Comparison of ENCODE assay signal across 20 mouse cellular contexts in genomic region chr6:31289234-31289486, GRCm38 (mm10).
DNase-seq lines count a peak whose midpoint lies in the region; ATAC-seq and TF ChIP-seq lines count a peak whose summit lies in the region.
"Had no signal": no experiment of that assay in that cellular context is flagged by ENCODE, and none has a peak within 500 bp of the region (broad histone marks: within the 10 kb centered on the region; RNA-seq: fewer than 3 reads in every experiment).

No protein-coding gene starts in this region.

- 32% methylated on average over 4 of the region's 4 CpGs for WGBS in cerebellum, adult 2 months
- WGBS in heart, embryonic 13.5 days: 84% methylated on average over 4 of the region's 4 CpGs

- no peaks in the 10 kb centered on the region for H3K9me3 ChIP-seq in heart, embryonic 13.5 days
- H3K9me3 ChIP-seq: G1E; hindbrain, embryonic 12.5 days; liver, embryonic 15.5 days; midbrain, embryonic 13.5 days had no signal

- intact Hi-C loops in heart, postnatal 25 days (cut with DNase I): no loop called here
- intact Hi-C loops in left cerebral cortex, adult 2 months (cut with DNase I): loop anchor here (2.0 kb wide), 1 partner anchor 30 kb away; no protein-coding TSS in a partner anchor
- intact Hi-C loops in left cerebral cortex, postnatal 10 days (cut with DNase I): no loop called here

- TF ChIP-seq POLR2A in cerebellum, adult 2 months (IDR thresholded peaks at IDR 0.05; ENCODE audit: borderline replicate concordance, insufficient read depth, low read length): no peak
- no peak for TF ChIP-seq POLR2A in cortical plate, adult 2 months (IDR thresholded peaks at IDR 0.05; ENCODE audit: extremely low read depth, insufficient read depth, low read length)

- no peak for TF ChIP-seq CTCF in cerebellum, adult 2 months (IDR thresholded peaks at IDR 0.05; ENCODE audit: borderline replicate concordance, insufficient read depth, low read depth, low read length)
- TF ChIP-seq CTCF in left cerebral cortex, adult 2 months (IDR thresholded peaks at IDR 0.05): no peak
- TF ChIP-seq CTCF in cortical plate, adult 2 months (IDR thresholded peaks at IDR 0.05; ENCODE audit: extremely low read depth, insufficient read depth, low read length): no peak

- no peaks in the 10 kb centered on the region for H3K27me3 ChIP-seq in cerebellum, adult 2 months (ENCODE audit: control insufficient read depth, insufficient read depth, low read length)
- H3K27me3 ChIP-seq in heart, embryonic 13.5 days (replicated peaks): peaks cover 13% of the 10 kb centered on the region
- H3K27me3 ChIP-seq: hindbrain, embryonic 12.5 days; midbrain, embryonic 13.5 days had no signal

- no peak for ATAC-seq in heart, embryonic 13.5 days (ENCODE audit: extremely low read depth, insufficient number of reproducible peaks, low FRiP score, low TSS enrichment)
- ATAC-seq: forebrain, embryonic 14.5 days; intestine, embryonic 16.5 days; midbrain, embryonic 13.5 days had no signal

- H3K36me3 ChIP-seq in heart, embryonic 13.5 days: no peaks in the 10 kb centered on the region
- H3K36me3 ChIP-seq: G1E; hindbrain, embryonic 12.5 days; liver, embryonic 15.5 days; midbrain, embryonic 13.5 days had no signal

- peak overlapping the region; percentile 3 for H3K4me3 ChIP-seq in cerebellum, adult 2 months (replicated peaks; ENCODE audit: insufficient read depth, low read depth, low read length)
- no peak overlapping the region for H3K4me3 ChIP-seq in heart, embryonic 13.5 days
- no peak overlapping the region for H3K4me3 ChIP-seq in left cerebral cortex, adult 2 months
- H3K4me3 ChIP-seq in cortical plate, adult 2 months (ENCODE audit: insufficient read depth, low read length): no peak overlapping the region
- H3K4me3 ChIP-seq: hindbrain, embryonic 12.5 days; liver, embryonic 15.5 days; midbrain, embryonic 13.5 days had no signal

- peak overlapping the region; percentile 4 for H3K27ac ChIP-seq in cerebellum, adult 2 months (ENCODE audit: insufficient read depth, low read length)
- H3K27ac ChIP-seq in heart, embryonic 13.5 days (replicated peaks): peak overlapping the region; percentile 69
- H3K27ac ChIP-seq in left cerebral cortex, adult 2 months: peak overlapping the region; percentile 93
- peak overlapping the region; percentile 88 for H3K27ac ChIP-seq in cortical plate, adult 2 months (ENCODE audit: insufficient read depth, low read length)
- H3K27ac ChIP-seq: hindbrain, embryonic 12.5 days; liver, embryonic 15.5 days; midbrain, embryonic 13.5 days had no signal

- H3K4me1 ChIP-seq in cerebellum, adult 2 months (ENCODE audit: control insufficient read depth, insufficient read depth, low read length): peaks cover 12% of the 10 kb centered on the region
- peaks cover 23% of the 10 kb centered on the region for H3K4me1 ChIP-seq in heart, embryonic 13.5 days
- H3K4me1 ChIP-seq in cortical plate, adult 2 months (ENCODE audit: control insufficient read depth, insufficient read depth, low read length): peaks cover 18% of the 10 kb centered on the region

- no peak overlapping the region for H3K9ac ChIP-seq in heart, embryonic 13.5 days
- H3K9ac ChIP-seq: hindbrain, embryonic 12.5 days; liver, embryonic 15.5 days; lung, embryonic 14.5 days; midbrain, embryonic 13.5 days had no signal

- no peak for DNase-seq in cerebellum, adult 2 months
- DNase-seq in cerebellum, adult 11-12 months: no peak
- no peak for DNase-seq in heart, postnatal 25 days (ENCODE audit: low spot score)
- no peak for DNase-seq in left cerebral cortex, adult 2 months (ENCODE audit: extremely low spot score in 1 of 2, low spot score in 2 of 2)
- no peak for DNase-seq in left cerebral cortex, postnatal 10 days (ENCODE audit: extremely low spot score in 1 of 2, low spot score in 2 of 2)
- no peak for DNase-seq in frontal cortex, postnatal 36 days (ENCODE audit: low spot score in 2 of 2)
- DNase-seq: lung, embryonic 14.5 days; lung, postnatal 14 days; spleen, adult 18-20 months; thymus, adult 2 months; thymus, postnatal 36 days had no signal

- H3K4me2 ChIP-seq in heart, embryonic 13.5 days: no peak overlapping the region
- H3K4me2 ChIP-seq: heart, embryonic 11.5 days; hindbrain, embryonic 12.5 days; liver, embryonic 15.5 days; midbrain, embryonic 13.5 days had no signal

Comparison
In these comparisons a context has a peak if more than half of its experiments do, and no peak if none do; other contexts are left out.
1. H3K27ac ChIP-seq: peak in every context shown above with its lines; median percentile 93 in left cerebral cortex, adult 2 months; 88 in cortical plate, adult 2 months; 69 in heart, embryonic 13.5 days; 4 in cerebellum, adult 2 months.